Mouse (Mus musculus) induced T-regulatory cell, adult 2 months (primary cell): ENCODE measurements at regions not wholly inside any gene's neighbourhood (a gene's known extent, or its start where the extent isn't known, plus 50 kb on each side); places are given as distances from the start of the nearest gene placed in this dataset.
A peak's percentile ranks its signal among the peaks of the same experiment; 100 is the strongest.
"Not testable (repeated sequence)": the region's sequence is repeated elsewhere in the genome, so short reads cannot be mapped to it uniquely, and the experiment has no call there.

Experiments
- DNase-seq: peaks from one replicate; pipeline ENCODE4 v3.0.0-alpha.2; 2012; ENCODE audit warnings: low read depth

GRCm38 (mm10) chr9:83728428-83728827 is 77.6 kb downstream of the Elovl4 start:
- DNase-seq: peak; percentile 17

DNA sequence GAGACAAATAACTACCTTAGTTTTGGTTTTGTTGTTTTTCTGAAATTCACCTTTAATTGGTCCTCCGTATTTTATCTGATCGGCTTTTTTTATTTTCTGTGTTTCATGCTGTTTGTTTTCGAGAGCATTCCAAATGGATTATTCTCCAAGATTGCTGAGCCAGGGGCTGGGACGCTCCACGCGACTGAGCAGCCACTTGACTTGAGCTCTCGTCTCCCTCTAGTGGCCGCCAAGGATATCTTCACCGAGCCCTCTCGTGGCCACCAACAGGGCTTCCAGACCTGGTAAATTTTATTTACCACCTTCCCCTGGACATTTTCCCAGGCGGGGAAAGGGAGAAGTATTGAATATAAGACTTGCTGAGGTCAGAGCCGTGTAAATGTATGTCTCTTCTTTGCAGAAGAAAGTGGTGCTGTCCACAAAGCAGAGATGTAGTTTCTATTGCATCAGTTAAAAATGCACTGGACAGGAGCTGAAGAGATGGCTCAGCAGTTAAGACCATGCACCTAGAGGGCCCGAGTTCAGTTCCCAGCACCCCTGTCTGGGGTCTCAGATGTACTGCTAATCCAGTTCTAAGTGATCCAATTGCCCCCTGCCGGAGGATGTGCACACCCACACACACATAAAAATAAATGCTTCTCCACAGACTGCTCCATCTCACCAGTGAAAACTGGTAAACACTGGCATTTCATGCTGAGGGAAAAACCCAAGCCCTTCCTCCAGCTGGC is 78.5 kb downstream of the Elovl4 start:
- DNase-seq: peak; percentile 64

GRCm38 (mm10) chr9:83726979-83727378 is 79.1 kb downstream of the Elovl4 start:
- DNase-seq: no peak

DNA sequence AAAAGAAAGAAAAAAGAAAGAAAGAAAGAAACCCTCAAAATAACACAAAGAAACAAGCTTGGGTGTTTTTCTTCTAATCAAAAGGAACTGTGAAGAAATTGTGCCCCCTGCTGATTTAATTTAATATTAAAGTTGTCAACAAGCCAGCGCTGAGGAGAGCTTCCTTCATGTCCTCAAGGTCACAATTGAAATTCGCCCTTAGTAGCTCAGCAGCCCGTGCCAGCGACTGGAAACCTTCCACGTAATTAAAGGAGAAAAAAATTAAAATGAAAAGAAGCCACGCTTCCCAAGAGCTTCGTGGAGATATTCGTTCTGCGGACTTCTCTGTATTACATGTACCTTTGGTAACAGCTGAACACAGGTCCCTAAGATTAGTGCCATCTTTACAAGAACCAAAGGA is 80.0 kb downstream of the Elovl4 start:
- peak; percentile 4 for DNase-seq

GRCm38 (mm10) chr9:83725545-83725944 is 80.5 kb downstream of the Elovl4 start:
- no peak for DNase-seq

DNA sequence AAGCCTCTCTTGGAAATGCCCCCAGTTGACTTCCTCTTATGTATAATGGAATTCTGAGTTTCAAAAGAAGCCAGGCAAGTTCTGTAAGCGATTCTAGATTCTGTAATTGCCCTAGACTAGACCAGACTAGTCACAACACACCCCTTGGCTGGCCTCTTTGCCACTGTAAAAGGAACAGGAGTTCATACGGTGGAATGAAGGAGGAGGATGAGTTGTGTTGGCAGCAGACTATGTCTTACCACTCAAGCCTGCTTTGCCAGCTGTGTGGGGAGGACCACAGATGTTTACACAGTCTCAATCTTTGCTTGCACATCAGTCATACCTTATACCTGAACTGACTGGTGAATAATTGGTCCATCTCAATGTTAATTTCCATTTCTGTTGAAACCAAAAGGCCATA is 85.1 kb downstream of the Elovl4 start:
- DNase-seq: no peak

- no peak for DNase-seq
These were observed 86.3 kb downstream of the Elovl4 start for GRCm38 (mm10) chr9:83719811-83720210.

GRCm38 (mm10) chr9:83718084-83718483 is 88.0 kb downstream of the Elovl4 start:
- not testable (repeated sequence) for DNase-seq

- DNase-seq: no peak
These were observed 89.8 kb downstream of the Elovl4 start for GRCm38 (mm10) chr9:83716101-83716763.

- no peak for DNase-seq
These were observed 98.7 kb downstream of the Elovl4 start for GRCm38 (mm10) chr9:83707361-83707760.

DNA sequence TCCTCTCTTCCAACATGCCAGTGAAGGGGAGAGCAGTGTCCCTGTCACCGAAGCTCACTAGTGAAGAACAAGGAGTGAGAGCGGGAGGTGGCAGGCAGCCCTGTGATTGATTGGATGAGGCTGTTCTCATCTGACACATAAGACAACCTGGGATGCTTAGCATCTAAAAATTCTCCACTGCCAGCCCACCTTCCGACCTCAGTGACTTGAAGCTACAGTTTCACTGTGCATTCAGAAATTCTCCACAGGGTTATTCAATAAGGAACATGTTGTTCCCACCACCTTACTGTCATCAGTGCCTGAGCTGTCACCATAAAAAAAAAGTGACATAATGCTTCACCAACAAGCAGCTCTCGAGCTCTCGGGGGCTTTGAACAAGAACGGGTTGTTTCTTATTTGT is 100.0 kb downstream of the Elovl4 start:
- DNase-seq: no peak

DNA sequence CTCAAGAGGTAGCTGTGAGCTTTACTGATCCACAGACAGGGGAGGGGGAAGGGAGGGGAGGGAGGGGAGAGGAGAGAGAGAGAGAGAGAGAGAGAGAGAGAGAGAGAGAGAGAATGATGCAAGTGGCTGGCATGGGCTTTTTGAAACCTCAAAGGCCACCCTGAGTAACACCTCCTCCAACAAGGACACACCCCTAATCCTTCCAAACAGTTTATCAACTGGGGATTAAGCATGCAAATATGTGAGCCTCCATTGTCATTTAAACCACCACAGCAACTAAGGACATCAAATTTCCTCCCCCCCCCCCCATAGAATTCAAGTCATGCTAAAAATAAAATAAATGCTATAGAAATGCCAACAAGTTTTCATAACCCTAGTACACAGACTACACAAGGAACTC is 101.9 kb downstream of the Elovl4 start:
- no peak for DNase-seq

GRCm38 (mm10) chr9:83700916-83701315 is 105.2 kb downstream of the Elovl4 start:
- no peak for DNase-seq

DNA sequence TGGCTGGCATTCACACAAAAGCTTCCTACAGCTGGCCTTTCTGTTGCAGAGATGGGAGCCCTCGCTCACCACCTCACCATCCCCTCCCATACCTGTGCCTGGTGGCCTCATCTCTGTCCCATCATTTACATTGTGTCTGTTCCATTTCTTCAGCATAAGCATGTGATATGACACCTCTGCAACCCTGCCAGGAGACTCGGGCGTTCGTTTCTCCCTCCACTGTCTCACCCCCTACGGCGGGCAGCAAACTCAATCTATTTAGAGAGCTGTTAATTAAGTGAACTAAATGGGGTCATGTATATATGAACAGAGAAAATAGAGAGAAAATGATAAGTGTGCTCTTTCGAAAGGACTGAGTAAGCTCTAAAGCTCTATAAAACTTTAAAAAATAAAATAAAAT is 106.0 kb downstream of the Elovl4 start:
- no peak for DNase-seq

GRCm38 (mm10) chr9:83691332-83692198 is 114.5 kb downstream of the Elovl4 start:
- DNase-seq: peak; percentile 81
